Mouse (Mus musculus) left cerebral cortex, adult 11 months (tissue): ENCODE measurements around the gene Mrpl20.

Source experiments
- DNase-seq: peaks from one replicate; pipeline ENCODE4 v3.0.0; 2022; ENCODE audit warnings: low spot score

Gene Mrpl20

DNA sequence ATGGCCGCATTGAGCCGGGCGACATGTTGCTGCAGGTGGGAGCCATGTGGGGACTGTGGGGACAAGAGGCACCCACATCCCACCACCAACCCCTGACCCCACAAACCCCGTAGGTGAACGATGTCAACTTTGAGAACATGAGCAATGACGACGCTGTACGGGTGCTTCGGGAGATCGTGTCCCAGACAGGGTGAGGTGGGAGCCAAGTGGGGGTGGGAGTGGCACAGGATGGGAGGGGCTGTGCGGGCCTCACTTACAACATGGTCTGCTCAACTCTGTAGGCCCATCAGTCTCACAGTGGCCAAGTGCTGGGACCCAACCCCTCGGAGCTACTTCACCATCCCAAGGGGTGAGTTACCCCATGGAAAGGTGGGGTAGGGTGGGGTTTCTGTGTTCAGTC is 52.3 kb downstream of the Mrpl20 start:
- no peak for DNase-seq

GRCm38 (mm10) chr4:155856071-155856470 is 53.4 kb downstream of the Mrpl20 start:
- DNase-seq, result no peak

DNA sequence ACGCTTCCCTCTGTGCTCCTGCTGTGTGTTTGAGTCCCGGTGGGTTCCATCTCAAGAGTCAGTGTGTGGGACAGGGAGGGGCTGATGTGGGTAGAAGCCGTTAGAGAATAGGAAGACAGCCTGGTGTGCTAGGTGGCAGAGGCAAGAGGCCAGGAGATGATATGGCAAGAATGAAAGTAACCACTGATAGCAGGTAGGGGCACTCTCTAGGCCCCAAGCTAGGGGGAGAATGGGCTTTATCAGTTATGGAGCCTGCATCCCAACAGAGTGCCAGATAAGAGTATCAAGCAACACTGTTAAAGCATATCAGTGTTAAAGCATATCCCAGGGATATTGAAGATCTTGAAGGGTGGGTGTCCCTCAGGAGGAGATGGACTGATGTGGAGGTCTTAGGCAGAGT is 54.2 kb downstream of the Mrpl20 start:
- DNase-seq, result no peak

- DNase-seq, result no peak
Observed at GRCm38 (mm10) chr4:155859318-155859717, 56.6 kb downstream of the Mrpl20 start.
